Mouse (Mus musculus): ENCODE results near the gene Sbpl. TPM values are rescaled to one million over a fixed set of nuclear protein-coding genes. Genes with fewer than 3 reads are reported as not detected.
A peak's percentile ranks its signal among the peaks of the same experiment; 100 is the strongest.
"Not testable (repeated sequence)": the region's sequence is repeated elsewhere in the genome, so short reads cannot be mapped to it uniquely, and the experiment has no call there.

Sbpl gene
- polyA plus RNA-seq, 1 experiment, result not detected

- H3K27ac ChIP-seq (ENCODE audit: insufficient read depth, low read length), result 0 out of 2 replicates have a peak overlapping the region, but pooled peaks have one; percentile 12
- TF ChIP-seq CTCF (IDR thresholded peaks at IDR 0.05; ENCODE audit: extremely low read depth, insufficient read depth, insufficient read length, insufficient replicate concordance), result no peak
- TF ChIP-seq POLR2A (IDR thresholded peaks at IDR 0.05; ENCODE audit: low read depth, low read length), result no peak
- no peak overlapping the region for H3K4me3 ChIP-seq (ENCODE audit: extremely low read depth, insufficient read depth, insufficient read length)
- H3K36me3 ChIP-seq (ENCODE audit: control insufficient read depth, insufficient read depth, low read length), result no peaks in the 10 kb centered on the region
- H3K4me1 ChIP-seq (ENCODE audit: control insufficient read depth, insufficient read depth, insufficient read length), result peaks cover 9% of the 10 kb centered on the region; the same call in 1 of the 2 replicates
- no peaks in the 10 kb centered on the region for H3K27me3 ChIP-seq (ENCODE audit: control insufficient read depth, insufficient read depth, low read length)
- DNase-seq (ENCODE audit: low read depth in 1 of 2, low spot score in 2 of 2), result no peak
- 59% methylated on average over 6 of the region's 6 CpGs for WGBS
These were observed 10.8 kb upstream of the Sbpl start for GRCm38 (mm10) chr17:23965805-23966425.

GRCm38 (mm10) chr17:23961573-23962122 lies 6.6 kb upstream of the Sbpl start:
- DNase-seq (ENCODE audit: low read depth in 1 of 2, low spot score in 2 of 2), result no peak
- H3K36me3 ChIP-seq (ENCODE audit: control insufficient read depth, insufficient read depth, low read length), result no peaks in the 10 kb centered on the region
- no peak overlapping the region for H3K4me3 ChIP-seq (ENCODE audit: extremely low read depth, insufficient read depth, insufficient read length)
- H3K4me1 ChIP-seq (ENCODE audit: control insufficient read depth, insufficient read depth, insufficient read length), result peaks cover 6% of the 10 kb centered on the region; the same call in 1 of the 2 replicates
- 41% methylated on average over 4 of the region's 4 CpGs for WGBS
- TF ChIP-seq CTCF (IDR thresholded peaks at IDR 0.05; ENCODE audit: extremely low read depth, insufficient read depth, insufficient read length, insufficient replicate concordance), result no peak
- TF ChIP-seq POLR2A (IDR thresholded peaks at IDR 0.05; ENCODE audit: low read depth, low read length), result no peak
- H3K27ac ChIP-seq (ENCODE audit: insufficient read depth, low read length), result no peak overlapping the region
- H3K27me3 ChIP-seq (ENCODE audit: control insufficient read depth, insufficient read depth, low read length), result no peaks in the 10 kb centered on the region

GRCm38 (mm10) chr17:23960084-23960738 lies 5.1 kb upstream of the Sbpl start:
- no peaks in the 10 kb centered on the region for H3K4me1 ChIP-seq (ENCODE audit: control insufficient read depth, insufficient read depth, insufficient read length)
- 41% methylated on average over 3 of the region's 3 CpGs for WGBS
- TF ChIP-seq POLR2A (IDR thresholded peaks at IDR 0.05; ENCODE audit: low read depth, low read length) (no peak), CTCF (IDR thresholded peaks at IDR 0.05; ENCODE audit: extremely low read depth, insufficient read depth, insufficient read length, insufficient replicate concordance) (peak; percentile 90; the same call in 1 of the 2 replicates)
- DNase-seq (ENCODE audit: low read depth in 1 of 2, low spot score in 2 of 2), result peak in 1 of 2 experiments; percentile 65
- H3K27ac ChIP-seq (ENCODE audit: insufficient read depth, low read length), result no peak overlapping the region
- no peak overlapping the region for H3K4me3 ChIP-seq (ENCODE audit: extremely low read depth, insufficient read depth, insufficient read length)
- no peaks in the 10 kb centered on the region for H3K27me3 ChIP-seq (ENCODE audit: control insufficient read depth, insufficient read depth, low read length)
- no peaks in the 10 kb centered on the region for H3K36me3 ChIP-seq (ENCODE audit: control insufficient read depth, insufficient read depth, low read length)

GRCm38 (mm10) chr17:23950828-23951227 lies 4.2 kb downstream of the Sbpl start:
- H3K36me3 ChIP-seq (ENCODE audit: control insufficient read depth, insufficient read depth, low read length); DNase-seq (ENCODE audit: low read depth in 1 of 2, low spot score in 2 of 2); H3K27me3 ChIP-seq (ENCODE audit: control insufficient read depth, insufficient read depth, low read length); H3K4me3 ChIP-seq (ENCODE audit: extremely low read depth, insufficient read depth, insufficient read length); H3K27ac ChIP-seq (ENCODE audit: insufficient read depth, low read length); H3K4me1 ChIP-seq (ENCODE audit: control insufficient read depth, insufficient read depth, insufficient read length): not testable (repeated sequence)
- WGBS, result 77% methylated on average over 4 of the region's 4 CpGs

- TF ChIP-seq POLR2A (IDR thresholded peaks at IDR 0.05; ENCODE audit: low read depth, low read length) (no peak), CTCF (IDR thresholded peaks at IDR 0.05; ENCODE audit: extremely low read depth, insufficient read depth, insufficient read length, insufficient replicate concordance) (no peak)
- no peak for DNase-seq (ENCODE audit: low read depth in 1 of 2, low spot score in 2 of 2)
- H3K4me3 ChIP-seq (ENCODE audit: extremely low read depth, insufficient read depth, insufficient read length), result no peak overlapping the region
- H3K4me1 ChIP-seq (ENCODE audit: control insufficient read depth, insufficient read depth, insufficient read length), result no peaks in the 10 kb centered on the region
- 83% methylated on average over 2 of the region's 2 CpGs for WGBS
- H3K27me3 ChIP-seq (ENCODE audit: control insufficient read depth, insufficient read depth, low read length), result no peaks in the 10 kb centered on the region
- no peak overlapping the region for H3K27ac ChIP-seq (ENCODE audit: insufficient read depth, low read length)
- no peaks in the 10 kb centered on the region for H3K36me3 ChIP-seq (ENCODE audit: control insufficient read depth, insufficient read depth, low read length)
These were observed 6.0 kb downstream of the Sbpl start for GRCm38 (mm10) chr17:23949068-23949467.

- H3K4me1 ChIP-seq (ENCODE audit: control insufficient read depth, insufficient read depth, insufficient read length); H3K36me3 ChIP-seq (ENCODE audit: control insufficient read depth, insufficient read depth, low read length); H3K4me3 ChIP-seq (ENCODE audit: extremely low read depth, insufficient read depth, insufficient read length); H3K27ac ChIP-seq (ENCODE audit: insufficient read depth, low read length); DNase-seq (ENCODE audit: low read depth in 1 of 2, low spot score in 2 of 2); H3K27me3 ChIP-seq (ENCODE audit: control insufficient read depth, insufficient read depth, low read length): not testable (repeated sequence)
- WGBS, result 78% methylated on average over 4 of the region's 4 CpGs
These were observed 7.6 kb downstream of the Sbpl start for GRCm38 (mm10) chr17:23947486-23947885.

GRCm38 (mm10) chr17:23941372-23941771 lies 13.7 kb downstream of the Sbpl start, which contains the start of gene Sbp:
Gene Sbp (plus strand): TSS chr17:23941672.
- TF ChIP-seq CTCF (IDR thresholded peaks at IDR 0.05; ENCODE audit: extremely low read depth, insufficient read depth, insufficient read length, insufficient replicate concordance) (no peak), POLR2A (IDR thresholded peaks at IDR 0.05; ENCODE audit: low read depth, low read length) (no peak)
- no peak within 1 kb of the TSS for H3K27ac ChIP-seq (ENCODE audit: insufficient read depth, low read length)

More at GRCm38 (mm10) chr17:23941372-23941771, 13.7 kb downstream of the Sbpl start, which contains the start of gene Sbp:
- no peaks in the 10 kb centered on the region for H3K4me1 ChIP-seq (ENCODE audit: control insufficient read depth, insufficient read depth, insufficient read length)
- no peaks in the 10 kb centered on the region for H3K27me3 ChIP-seq (ENCODE audit: control insufficient read depth, insufficient read depth, low read length)
- no peak for DNase-seq (ENCODE audit: low read depth in 1 of 2, low spot score in 2 of 2)
- H3K36me3 ChIP-seq (ENCODE audit: control insufficient read depth, insufficient read depth, low read length), result no peaks in the 10 kb centered on the region
- no peak within 1 kb of the TSS for H3K4me3 ChIP-seq (ENCODE audit: extremely low read depth, insufficient read depth, insufficient read length)

Measured in spleen, adult 2 months (tissue).